Mouse (Mus musculus) megakaryocyte-erythroid progenitor cell, adult 5-6 weeks (primary cell): ENCODE measurements around the gene Ubd. TPM values are rescaled to one million over a fixed set of nuclear protein-coding genes. Genes with fewer than 3 reads are reported as not detected.
"Not testable (repeated sequence)": the region's sequence is repeated elsewhere in the genome, so short reads cannot be mapped to it uniquely, and the experiment has no call there.

Experiments
- ATAC-seq: replicated peaks from 2 replicates; pipeline ENCODE4 v1.8.0; 2016; ENCODE audit warnings: mild to moderate bottlenecking, inconsistent platforms; ENCODE audit not compliant: severe bottlenecking, poor library complexity, low FRiP score, low TSS enrichment
- total RNA-seq, 2 experiments: library from RNA; stranded (forward) in 1 of 2; stranded (reverse) in 1 of 2; fragments of 200-1000, 215-1000 nt in 1 of 2; fragments of >200 nt in 1 of 2; fragmentation: Nextera tagmentation in 1 of 2; gene quantifications; 2 replicates each; pipeline ENCODE4 v1.2.3; 2014 to 2017

Gene Ubd
- not detected in 2 replicates for total RNA-seq (2014; fragmentation: Nextera tagmentation)
- 0.88 TPM in 1 of 2 replicates, not detected in the other for total RNA-seq (2017)

DNA sequence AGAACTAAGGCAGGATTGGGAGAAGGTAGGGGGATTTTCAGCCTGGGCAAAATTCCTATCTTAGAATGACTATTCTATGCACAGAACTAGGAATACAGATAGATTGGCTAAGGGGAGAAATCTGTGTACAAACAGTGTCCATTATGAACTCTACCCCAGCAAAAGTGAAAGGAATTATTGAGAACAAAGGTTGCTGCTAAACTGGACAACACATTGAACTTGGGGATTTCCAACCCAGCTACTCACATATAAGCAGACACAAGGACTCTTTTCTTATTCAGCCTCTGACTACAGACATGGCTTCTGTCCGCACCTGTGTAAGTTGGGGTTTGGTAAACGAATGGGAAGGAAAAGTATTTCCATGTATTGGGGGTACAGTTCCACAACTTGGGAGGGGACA lies at the start of gene Ubd:
Gene Ubd, plus strand, starts transcription at position 237 of the 400 bp plus-strand sequence.
- ATAC-seq: no peak

GRCm38 (mm10) chr17:37161394-37161793 lies 32.3 kb upstream of the Ubd start, which contains the start of gene Olfr93:
Gene Olfr93 (minus strand): TSS chr17:37161494.
- no peak for ATAC-seq

GRCm38 (mm10) chr17:37185474-37185873 lies 8.2 kb upstream of the Ubd start:
- ATAC-seq: no peak

GRCm38 (mm10) chr17:37190711-37191110 lies 3.0 kb upstream of the Ubd start:
- ATAC-seq: no peak

- ATAC-seq: no peak
These were observed 660 bp upstream of the Ubd start for GRCm38 (mm10) chr17:37193032-37193431.

GRCm38 (mm10) chr17:37194782-37195181 lies 1.1 kb downstream of the Ubd start:
- ATAC-seq: no peak

DNA sequence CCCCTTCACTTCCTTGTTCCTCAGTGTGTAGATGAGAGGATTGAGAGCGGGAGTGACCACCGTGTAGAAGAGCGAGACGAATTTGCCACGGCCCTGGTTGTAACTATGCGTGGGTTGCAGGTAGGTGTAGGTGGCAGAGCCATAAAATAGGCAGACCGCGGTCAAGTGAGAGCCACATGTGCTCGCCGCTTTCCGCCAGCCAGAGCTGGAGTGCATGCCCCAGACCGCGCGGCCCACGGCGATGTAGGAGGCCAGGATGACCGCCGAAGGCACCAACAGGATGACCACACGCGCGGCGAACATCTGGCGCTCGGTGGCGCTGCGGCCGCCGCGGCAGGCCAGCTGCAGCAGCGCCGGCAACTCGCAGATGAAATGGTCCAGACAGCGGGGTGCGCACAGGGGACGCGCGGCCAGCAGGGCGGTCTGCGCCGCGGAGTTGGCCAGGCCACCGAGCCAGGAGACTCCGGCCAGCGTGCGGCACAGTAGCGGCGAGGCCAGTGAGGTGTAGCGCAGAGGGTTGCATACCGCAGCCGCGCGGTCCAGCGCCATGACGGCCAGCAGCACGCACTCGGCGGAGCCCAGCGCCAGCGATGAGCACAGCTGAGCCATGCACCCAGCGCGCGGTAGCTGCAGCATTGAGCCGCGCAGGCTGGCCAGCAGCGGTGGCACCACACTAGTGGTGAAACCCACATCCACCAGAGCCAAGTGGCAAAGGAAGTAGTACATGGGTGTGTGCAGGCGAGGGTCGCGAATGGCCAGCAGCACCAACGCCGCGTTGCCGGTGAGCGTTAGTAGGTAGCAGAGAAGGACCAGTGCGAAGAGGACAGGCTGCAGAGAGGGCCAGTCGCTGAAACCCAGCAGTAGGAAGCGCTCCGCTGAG lies 3.4 kb downstream of the Ubd start:
- no peak for ATAC-seq

DNA sequence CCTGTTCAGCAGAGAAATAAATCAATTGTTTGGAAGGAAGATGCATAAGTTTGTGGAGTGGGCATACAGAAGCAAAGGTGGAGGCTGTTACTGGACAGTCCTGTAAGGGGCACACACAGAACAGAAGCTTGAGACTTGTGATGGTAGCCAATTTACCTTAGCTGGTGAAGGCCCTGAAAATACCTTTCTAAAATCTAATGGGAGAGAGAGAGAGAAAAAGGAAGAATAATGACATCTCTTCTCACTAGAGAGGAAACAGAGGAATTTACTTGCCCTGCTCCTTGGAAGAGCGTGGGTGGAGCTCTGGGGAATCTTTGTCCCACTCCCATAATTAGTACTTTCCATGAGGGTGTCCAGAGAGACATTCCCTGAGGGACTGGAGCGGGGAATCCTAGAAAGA lies 7.2 kb downstream of the Ubd start, which contains the start of gene Olfr94:
Gene Olfr94, minus strand, starts transcription at position 101 of the 400 bp plus-strand sequence.
- ATAC-seq: no peak

DNA sequence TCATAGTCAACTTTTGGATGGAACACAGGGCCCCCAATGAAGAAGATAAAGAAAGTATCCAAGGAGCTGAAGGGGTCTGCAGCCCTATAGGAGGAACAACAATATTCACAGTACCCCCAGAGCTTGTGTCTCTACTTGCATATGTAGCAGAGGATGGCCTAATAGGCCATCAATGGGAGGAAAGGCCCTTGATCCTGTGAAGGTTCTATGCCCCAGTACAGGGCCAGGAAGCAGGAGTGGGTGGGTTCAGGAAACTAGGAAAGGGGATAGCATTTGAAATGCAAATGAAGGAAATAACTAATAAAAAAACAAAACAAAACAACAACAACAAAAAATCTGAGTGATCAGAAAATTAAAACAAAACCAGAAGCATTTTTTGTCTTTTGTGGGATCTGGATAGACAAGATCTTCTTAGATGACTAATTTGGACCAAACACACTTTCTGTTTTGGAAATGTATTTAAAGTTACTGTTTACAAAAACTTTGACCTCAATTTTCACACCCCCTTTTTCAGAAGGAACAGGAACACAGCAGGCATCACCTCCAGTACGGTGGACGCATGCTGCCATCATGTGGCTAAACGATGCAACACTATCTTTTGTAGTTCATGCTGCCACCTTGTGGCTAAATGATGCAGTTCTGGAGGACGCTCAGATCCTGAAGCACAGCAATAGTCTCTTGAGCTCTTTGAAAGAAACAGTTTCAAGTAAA lies 9.7 kb downstream of the Ubd start:
- peak; percentile 99 for ATAC-seq

DNA sequence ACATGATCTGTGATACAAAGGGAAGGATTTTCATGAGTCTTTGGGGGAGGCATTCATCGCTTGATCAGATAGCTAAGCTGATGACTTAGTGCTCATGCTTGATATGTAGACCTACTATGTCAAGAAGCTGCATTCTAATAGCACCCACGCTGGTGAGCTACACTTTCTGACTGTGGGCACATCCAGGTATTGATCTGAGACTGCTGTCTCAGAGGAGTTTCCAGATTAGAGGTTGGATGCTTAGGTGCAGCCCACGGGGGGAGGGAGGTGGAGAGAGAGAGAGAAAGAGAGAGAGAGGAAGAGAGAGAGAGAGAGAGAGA lies 10.2 kb downstream of the Ubd start:
- 0 out of 2 replicates have a peak, but pooled peaks have one; percentile 10 for ATAC-seq

DNA sequence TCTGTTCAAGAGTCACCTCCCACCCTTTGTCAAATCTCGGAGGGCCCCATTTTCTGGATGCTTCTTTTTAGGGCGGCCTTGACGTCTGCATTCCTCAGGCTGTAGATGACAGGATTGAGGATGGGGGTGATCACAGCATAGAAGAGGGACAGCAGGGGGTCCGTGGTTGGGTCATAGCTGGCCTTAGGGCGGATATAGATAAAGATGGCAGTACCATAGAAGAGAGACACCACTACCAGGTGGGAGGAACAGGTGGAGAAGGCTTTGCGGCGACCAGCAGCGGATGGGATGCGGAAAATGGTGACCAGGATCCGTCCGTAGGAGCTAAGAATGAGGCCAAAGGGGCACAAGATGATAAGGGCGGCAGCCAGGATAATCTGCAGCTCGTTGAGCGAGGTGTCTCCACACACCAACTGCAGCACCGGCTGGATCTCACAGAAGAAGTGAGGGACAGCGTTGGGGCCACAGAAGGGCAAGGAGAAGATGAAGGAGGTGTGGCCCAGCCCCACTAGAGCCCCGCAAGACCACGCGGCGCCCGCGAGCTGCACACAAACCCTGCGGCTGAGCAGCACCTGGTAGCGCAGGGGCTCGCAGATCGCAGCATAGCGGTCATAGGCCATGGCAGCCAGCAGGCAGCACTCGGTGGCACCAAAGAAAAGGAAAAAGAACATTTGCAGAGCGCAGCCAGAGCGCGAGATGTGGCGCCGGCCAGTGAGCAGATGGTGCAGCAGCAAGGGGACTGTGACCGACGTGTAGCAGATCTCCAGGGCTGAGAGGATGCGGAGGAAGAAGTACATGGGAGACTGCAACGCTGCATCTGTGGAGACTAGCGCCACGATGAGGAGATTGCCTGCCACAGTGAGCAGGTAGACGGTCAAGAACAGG lies 17.4 kb downstream of the Ubd start:
- no peak for ATAC-seq

GRCm38 (mm10) chr17:37213018-37213417 lies 19.3 kb downstream of the Ubd start, which contains the start of gene Olfr95:
Gene Olfr95 (minus strand): TSS chr17:37213118.
- no peak for ATAC-seq

DNA sequence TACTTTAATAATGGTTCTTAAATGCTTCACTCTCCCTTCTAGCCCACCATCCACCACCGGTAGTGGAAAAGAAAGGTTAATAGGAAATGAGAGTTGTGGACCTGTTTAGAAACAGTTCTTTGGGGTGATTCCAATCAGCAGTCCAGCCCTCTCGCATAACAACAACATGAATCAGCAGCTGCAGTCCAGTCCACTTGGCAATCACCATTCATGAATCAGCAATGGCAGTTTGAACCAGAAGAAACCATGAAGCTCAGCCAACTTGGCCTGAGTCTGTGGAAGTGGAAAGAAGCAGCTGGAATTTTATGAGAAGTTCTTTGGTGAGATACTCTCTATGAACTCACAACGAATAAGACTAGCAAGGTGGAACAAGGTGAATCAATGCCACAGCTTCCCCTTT lies 24.8 kb downstream of the Ubd start:
- no peak for ATAC-seq

DNA sequence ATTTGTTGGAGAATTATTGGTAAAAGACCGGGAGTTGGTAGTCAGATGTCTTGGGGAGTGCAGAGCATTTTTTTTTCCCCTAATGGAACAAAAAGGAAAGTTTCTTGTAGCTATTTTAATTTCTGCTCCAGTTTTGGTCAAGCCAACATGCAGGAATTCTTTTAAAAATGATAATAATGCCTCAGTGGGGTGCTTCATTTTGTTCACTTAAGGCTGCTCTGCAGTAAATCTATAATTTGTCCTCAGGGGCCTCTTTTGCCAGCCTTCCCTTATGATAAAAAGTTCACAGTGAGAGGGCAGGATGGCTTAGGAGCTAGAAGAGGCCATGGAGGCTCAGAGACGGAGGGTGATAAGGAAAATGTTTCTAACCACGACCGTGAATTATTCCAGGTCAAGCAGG lies 26.2 kb downstream of the Ubd start, which contains the start of gene Olfr96:
Gene Olfr96, plus strand, starts transcription at position 301 of the 400 bp plus-strand sequence.
- ATAC-seq: no peak

GRCm38 (mm10) chr17:37221879-37222278 lies 28.2 kb downstream of the Ubd start:
- ATAC-seq: no peak

DNA sequence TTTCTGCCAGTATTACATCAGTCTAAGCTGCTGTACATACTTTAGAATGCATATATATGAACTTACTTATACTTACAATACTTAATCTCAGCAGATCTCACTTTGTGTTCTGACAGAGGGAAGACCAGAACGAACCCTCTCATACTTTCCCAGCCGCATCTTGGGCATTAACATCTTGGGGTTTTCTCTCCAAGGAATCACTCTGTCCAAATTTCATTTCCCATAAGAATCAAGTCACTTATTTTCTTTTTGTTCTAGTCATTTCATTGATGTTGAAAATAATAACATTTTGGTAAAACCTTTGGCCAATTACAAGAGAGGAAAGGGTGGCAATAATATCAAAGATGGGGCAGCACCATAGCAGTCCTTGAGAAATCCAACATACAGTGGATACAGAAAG lies 43.5 kb downstream of the Ubd start, which contains the start of gene Olfr97:
Gene Olfr97, minus strand, starts transcription at position 101 of the 400 bp plus-strand sequence.
- ATAC-seq: not testable (repeated sequence)

GRCm38 (mm10) chr17:37242198-37242597 lies 48.5 kb downstream of the Ubd start:
- ATAC-seq: no peak
